Mouse (Mus musculus) kidney, embryonic 15.5 days (tissue): ENCODE measurements around the gene Dennd4b. TPM values are rescaled to one million over a fixed set of nuclear protein-coding genes. Genes with fewer than 3 reads are reported as not detected.
A peak's percentile ranks its signal among the peaks of the same experiment; 100 is the strongest.
"Not testable (repeated sequence)": the region's sequence is repeated elsewhere in the genome, so short reads cannot be mapped to it uniquely, and the experiment has no call there.

Source experiments
- ATAC-seq: fragments of 200-750 bp; cut with Nextera tagmentation; replicated peaks from 2 replicates; pipeline ENCODE4 v1.8.0; 2017; ENCODE audit warnings: moderate TSS enrichment; ENCODE audit not compliant: low FRiP score
- H3K27ac ChIP-seq: fragments of 300-500 bp; sonication (generic); 2 replicates; pipeline ENCODE4 v1.5.1; 2015; ENCODE audit warnings: mild to moderate bottlenecking, inconsistent platforms
- H3K27me3 ChIP-seq: fragments of 300-500 bp; sonication (generic); 2 replicates; pipeline ENCODE4 v1.6.1; 2015; ENCODE audit warnings: inconsistent platforms
- H3K36me3 ChIP-seq: fragments of 300-500 bp; sonication (generic); 2 replicates; pipeline ENCODE4 v1.6.1; 2015; ENCODE audit warnings: inconsistent platforms
- H3K4me1 ChIP-seq: fragments of 300-500 bp; sonication (generic); 2 replicates; pipeline ENCODE4 v1.6.1; 2015; ENCODE audit warnings: inconsistent platforms
- H3K4me2 ChIP-seq: fragments of 300-500 bp; sonication (generic); 2 replicates; pipeline ENCODE4 v1.6.1; 2015; ENCODE audit warnings: moderate library complexity, mild to moderate bottlenecking, inconsistent platforms
- H3K4me3 ChIP-seq: fragments of 300-500 bp; sonication (generic); replicated peaks from 2 replicates; pipeline ENCODE4 v1.5.1; 2015; ENCODE audit warnings: mild to moderate bottlenecking, inconsistent platforms
- H3K9ac ChIP-seq: fragments of 300-500 bp; sonication (generic); 2 replicates; pipeline ENCODE4 v1.6.1; 2015; ENCODE audit warnings: mild to moderate bottlenecking, inconsistent platforms
- H3K9me3 ChIP-seq: fragments of 300-500 bp; sonication (generic); replicated peaks from 2 replicates; pipeline ENCODE4 v1.6.1; 2016; ENCODE audit warnings: inconsistent platforms
- WGBS: fragments of 180-500 bp; shearing (Covaris S2); methylation state at CpG from one replicate; pipeline ENCODE4 v1.1.7; 2015; ENCODE audit warnings: mixed read lengths; 5-methylcytosine and 5-hydroxymethylcytosine counted together
- polyA plus RNA-seq: library from polyadenylated mRNA; unstranded; fragments of >200 nt; fragmentation: Nextera tagmentation; extraction: Ambion mirVana; gene quantifications from 2 replicates; pipeline ENCODE4 v1.2.1, GENCODE M21; 2015

Gene Dennd4b
- polyA plus RNA-seq, 1 experiment from 2014 or later, result 3.9 TPM

DNA sequence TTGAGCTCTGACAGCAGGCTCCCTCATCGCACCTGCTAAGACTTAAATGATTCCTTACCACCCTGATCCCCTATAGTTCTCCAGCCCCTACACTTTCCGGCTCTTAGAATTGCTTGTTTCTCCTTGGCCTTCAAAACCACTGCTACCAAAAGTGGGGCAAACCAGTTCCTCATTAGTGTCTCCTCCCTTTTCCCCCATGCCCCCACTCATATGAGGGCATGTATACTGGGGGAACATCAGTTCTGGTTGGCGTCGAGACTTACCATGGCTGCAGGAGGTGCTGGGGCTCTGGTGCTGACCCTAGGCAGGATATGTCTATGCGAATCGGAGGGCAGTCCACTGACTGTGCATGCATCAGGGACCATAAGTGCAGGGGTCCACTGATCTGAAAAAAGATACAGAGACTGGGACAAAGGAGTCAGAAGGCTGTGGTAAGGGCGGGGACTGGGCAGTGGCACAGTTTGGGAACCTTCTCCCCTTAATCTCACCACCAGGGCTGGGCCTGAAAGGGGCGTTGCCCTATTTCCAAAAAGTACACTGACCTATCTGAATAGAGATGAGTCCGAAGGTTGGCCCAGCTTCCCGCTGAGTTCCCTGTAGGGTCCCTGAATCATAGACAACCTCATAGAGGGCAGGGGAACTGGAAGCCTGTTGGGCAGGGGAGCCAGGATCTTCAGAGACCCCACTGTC is 23.2 kb upstream of the Dennd4b start:
- no peak for ATAC-seq
- 84% methylated on average over 10 of the region's 10 CpGs for WGBS
- H3K4me2 ChIP-seq, result no peak overlapping the region

GRCm38 (mm10) chr3:90242984-90243775 is 21.8 kb upstream of the Dennd4b start, which contains the start of gene Creb3l4:
Gene Creb3l4 (minus strand): TSS chr3:90243512.
- Histone ChIP-seq H3K27me3 (no peaks in the 10 kb centered on the region), H3K4me3 (peak within 1 kb of the TSS; percentile 46), H3K4me1 (peaks cover 21% of the 10 kb centered on the region), H3K9ac (peak within 1 kb of the TSS; percentile 30; the same call in 1 of the 2 replicates), H3K9me3 (no peaks in the 10 kb centered on the region), H3K4me2 (peak within 1 kb of the TSS; percentile 75), H3K27ac (peak within 1 kb of the TSS; percentile 63), H3K36me3 (no peaks in the 10 kb centered on the region)
- 2% methylated on average over 19 of the region's 19 CpGs for WGBS
- peak; percentile 66 for ATAC-seq

More for the DNA sequence above, 23.2 kb upstream of the Dennd4b start:
- no peak overlapping the region for H3K27ac ChIP-seq
- no peak overlapping the region for H3K4me3 ChIP-seq
- H3K9ac ChIP-seq, result no peak overlapping the region
- no peaks in the 10 kb centered on the region for H3K27me3 ChIP-seq
- H3K4me1 ChIP-seq, result peaks cover 17% of the 10 kb centered on the region
- peaks cover 4% of the 10 kb centered on the region; the same call in 1 of the 2 replicates for H3K36me3 ChIP-seq
- no peaks in the 10 kb centered on the region for H3K9me3 ChIP-seq

GRCm38 (mm10) chr3:90245406-90245805 is 19.6 kb upstream of the Dennd4b start:
- peaks cover 12% of the 10 kb centered on the region for H3K36me3 ChIP-seq
- no peaks in the 10 kb centered on the region for H3K9me3 ChIP-seq
- H3K4me2 ChIP-seq, result no peak overlapping the region
- H3K27me3 ChIP-seq, result no peaks in the 10 kb centered on the region
- ATAC-seq, result no peak
- no peak overlapping the region for H3K9ac ChIP-seq
- no peak overlapping the region for H3K4me3 ChIP-seq
- peaks cover 32% of the 10 kb centered on the region for H3K4me1 ChIP-seq
- H3K27ac ChIP-seq, result no peak overlapping the region
- WGBS, result 62% methylated on average over 2 of the region's 2 CpGs

DNA sequence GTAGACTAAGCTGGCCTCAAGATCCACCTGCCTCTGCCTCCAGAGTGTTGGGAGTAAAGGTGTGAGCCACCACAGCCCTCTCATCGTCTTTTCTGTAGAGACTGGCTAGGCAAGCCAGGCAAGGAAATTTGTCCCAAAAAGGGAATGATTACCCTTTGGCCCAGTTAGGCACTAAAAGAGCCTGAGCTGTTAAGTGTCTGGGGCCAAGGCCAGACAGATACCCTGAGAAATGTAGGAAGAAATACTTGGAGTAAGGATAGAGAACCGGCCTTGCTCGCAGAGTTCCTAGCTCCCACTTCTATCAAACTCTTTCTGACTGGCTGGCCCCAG is 17.4 kb upstream of the Dennd4b start:
- Histone ChIP-seq H3K9ac (peak overlapping the region; percentile 41), H3K36me3 (peaks cover 26% of the 10 kb centered on the region), H3K4me1 (peaks cover 37% of the 10 kb centered on the region), H3K4me3 (peak overlapping the region; percentile 74), H3K4me2 (peak overlapping the region; percentile 85), H3K27me3 (no peaks in the 10 kb centered on the region), H3K9me3 (no peaks in the 10 kb centered on the region), H3K27ac (peak overlapping the region; percentile 94)
- WGBS, result 0% methylated on average over 3 of the region's 3 CpGs
- no peak; the same call in 1 of the 2 replicates for ATAC-seq

DNA sequence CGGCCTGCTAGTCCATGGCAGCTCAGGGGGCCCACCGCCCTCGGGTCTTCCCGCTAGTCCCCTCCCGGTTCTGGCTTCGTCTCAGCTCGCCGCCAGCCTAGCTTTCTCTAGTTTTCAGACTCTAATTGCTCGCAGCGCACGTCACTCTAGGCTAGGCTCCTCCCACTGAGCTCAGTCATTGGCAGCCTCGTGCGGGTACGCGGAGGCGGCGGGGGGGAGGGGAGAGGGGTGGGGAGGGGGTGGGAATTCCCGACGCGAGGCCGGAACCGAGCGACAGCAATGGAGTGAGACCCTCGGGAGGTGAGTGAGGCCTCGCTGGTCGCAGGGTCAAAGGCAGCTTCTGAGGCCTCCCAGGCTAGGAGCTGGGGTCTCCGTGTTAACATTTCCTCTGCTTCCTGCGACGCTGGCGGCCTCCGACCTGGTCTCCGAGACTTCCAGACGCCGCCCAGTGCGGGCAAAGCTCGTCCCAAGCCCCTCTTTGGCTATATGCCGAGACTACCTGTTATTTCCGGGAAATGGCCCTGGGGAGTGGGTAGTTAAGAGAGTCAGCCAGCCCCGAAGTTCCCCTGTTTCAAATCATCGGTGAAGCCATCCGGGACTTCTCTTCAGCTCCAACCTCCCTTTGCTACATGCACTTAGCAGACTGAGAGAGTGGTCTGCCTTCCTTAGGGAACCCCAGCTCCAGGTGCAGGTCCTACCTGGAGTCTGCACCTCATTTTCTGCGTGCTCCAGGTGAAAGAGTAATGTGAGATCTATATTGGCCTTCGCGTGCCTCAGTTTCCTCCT is 16.8 kb upstream of the Dennd4b start, which contains the start of gene Slc39a1:
Slc39a1 (plus strand) TSS at position 213 of the 786 bp plus-strand sequence.
- no peaks in the 10 kb centered on the region for H3K27me3 ChIP-seq
- under 1% methylated on average over 44 of the region's 44 CpGs for WGBS
- H3K9me3 ChIP-seq, result no peaks in the 10 kb centered on the region
- H3K36me3 ChIP-seq, result peaks cover 26% of the 10 kb centered on the region
- peaks cover 31% of the 10 kb centered on the region for H3K4me1 ChIP-seq
- peak within 1 kb of the TSS; percentile 74 for H3K9ac ChIP-seq
- peak within 1 kb of the TSS; percentile 94 for H3K27ac ChIP-seq
- ATAC-seq, result peak; percentile 95
- H3K4me2 ChIP-seq, result peak within 1 kb of the TSS; percentile 85
- peak within 1 kb of the TSS; percentile 74 for H3K4me3 ChIP-seq

- Histone ChIP-seq H3K4me2 (peak overlapping the region; percentile 85), H3K27ac (peak overlapping the region; percentile 94), H3K27me3 (no peaks in the 10 kb centered on the region), H3K4me1 (peaks cover 25% of the 10 kb centered on the region), H3K9me3 (no peaks in the 10 kb centered on the region), H3K9ac (peak overlapping the region; percentile 74), H3K36me3 (peaks cover 26% of the 10 kb centered on the region), H3K4me3 (peak overlapping the region; percentile 74)
- WGBS, result 3% methylated on average over 10 of the region's 10 CpGs
- no peak for ATAC-seq
These were observed 16.3 kb upstream of the Dennd4b start for GRCm38 (mm10) chr3:90248746-90249100.

- Histone ChIP-seq H3K4me3 (no peak overlapping the region), H3K27me3 (no peaks in the 10 kb centered on the region), H3K9ac (no peak overlapping the region), H3K4me2 (no peak overlapping the region), H3K27ac (0 out of 2 replicates have a peak overlapping the region, but pooled peaks have one; percentile 41), H3K9me3 (no peaks in the 10 kb centered on the region), H3K36me3 (peaks cover 26% of the 10 kb centered on the region), H3K4me1 (peaks cover 32% of the 10 kb centered on the region)
- ATAC-seq, result no peak
- WGBS, result 66% methylated on average over 6 of the region's 6 CpGs
These were observed 14.2 kb upstream of the Dennd4b start for GRCm38 (mm10) chr3:90250791-90251190.

DNA sequence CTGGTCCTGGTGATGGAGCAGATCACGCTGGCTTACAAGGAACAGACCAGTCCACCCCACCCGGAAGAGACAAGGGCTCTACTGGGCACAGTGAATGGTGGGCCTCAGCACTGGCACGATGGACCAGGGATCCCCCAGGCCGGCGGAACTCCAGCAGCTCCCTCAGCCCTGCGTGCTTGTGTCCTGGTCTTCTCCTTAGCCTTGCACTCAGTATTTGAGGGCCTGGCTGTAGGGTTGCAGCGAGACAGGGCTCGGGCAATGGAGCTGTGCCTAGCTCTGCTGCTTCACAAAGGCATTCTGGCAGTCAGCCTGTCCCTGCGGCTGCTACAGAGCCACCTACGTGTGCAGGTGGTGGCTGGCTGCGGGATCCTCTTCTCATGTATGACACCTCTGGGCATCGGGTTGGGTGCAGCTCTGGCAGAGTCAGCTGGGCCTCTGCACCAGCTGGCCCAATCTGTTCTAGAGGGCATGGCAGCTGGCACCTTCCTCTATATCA is 13.2 kb upstream of the Dennd4b start:
- not testable (repeated sequence) for ATAC-seq, H3K27ac ChIP-seq
- 93% methylated on average over 10 of the region's 12 CpGs for WGBS

GRCm38 (mm10) chr3:90252659-90253058 is 12.3 kb upstream of the Dennd4b start:
- Histone ChIP-seq H3K4me1 (peaks cover 35% of the 10 kb centered on the region), H3K36me3 (peaks cover 35% of the 10 kb centered on the region)
- not testable (repeated sequence) for ATAC-seq, H3K4me3 ChIP-seq, H3K4me2 ChIP-seq, H3K9me3 ChIP-seq, H3K9ac ChIP-seq, H3K27ac ChIP-seq, H3K27me3 ChIP-seq
- WGBS, result 88% methylated on average over 2 of the region's 2 CpGs

More for the DNA sequence above, 13.2 kb upstream of the Dennd4b start:
- H3K4me3 ChIP-seq, H3K27me3 ChIP-seq, H3K9me3 ChIP-seq, H3K9ac ChIP-seq, H3K4me2 ChIP-seq: not testable (repeated sequence)
- Histone ChIP-seq H3K36me3 (peaks cover 27% of the 10 kb centered on the region), H3K4me1 (peaks cover 38% of the 10 kb centered on the region)

- H3K9me3 ChIP-seq, H3K27me3 ChIP-seq, H3K9ac ChIP-seq, H3K27ac ChIP-seq, H3K4me3 ChIP-seq: not testable (repeated sequence)
- 50% methylated on average over 1 of the region's 1 CpGs for WGBS
- peaks cover 40% of the 10 kb centered on the region for H3K36me3 ChIP-seq
- peaks cover 34% of the 10 kb centered on the region for H3K4me1 ChIP-seq
- peak; percentile 1; the same call in 1 of the 2 replicates for ATAC-seq
- peak overlapping the region; percentile 72; the same call in 1 of the 2 replicates for H3K4me2 ChIP-seq
These were observed 11.8 kb upstream of the Dennd4b start for GRCm38 (mm10) chr3:90253174-90253573.

DNA sequence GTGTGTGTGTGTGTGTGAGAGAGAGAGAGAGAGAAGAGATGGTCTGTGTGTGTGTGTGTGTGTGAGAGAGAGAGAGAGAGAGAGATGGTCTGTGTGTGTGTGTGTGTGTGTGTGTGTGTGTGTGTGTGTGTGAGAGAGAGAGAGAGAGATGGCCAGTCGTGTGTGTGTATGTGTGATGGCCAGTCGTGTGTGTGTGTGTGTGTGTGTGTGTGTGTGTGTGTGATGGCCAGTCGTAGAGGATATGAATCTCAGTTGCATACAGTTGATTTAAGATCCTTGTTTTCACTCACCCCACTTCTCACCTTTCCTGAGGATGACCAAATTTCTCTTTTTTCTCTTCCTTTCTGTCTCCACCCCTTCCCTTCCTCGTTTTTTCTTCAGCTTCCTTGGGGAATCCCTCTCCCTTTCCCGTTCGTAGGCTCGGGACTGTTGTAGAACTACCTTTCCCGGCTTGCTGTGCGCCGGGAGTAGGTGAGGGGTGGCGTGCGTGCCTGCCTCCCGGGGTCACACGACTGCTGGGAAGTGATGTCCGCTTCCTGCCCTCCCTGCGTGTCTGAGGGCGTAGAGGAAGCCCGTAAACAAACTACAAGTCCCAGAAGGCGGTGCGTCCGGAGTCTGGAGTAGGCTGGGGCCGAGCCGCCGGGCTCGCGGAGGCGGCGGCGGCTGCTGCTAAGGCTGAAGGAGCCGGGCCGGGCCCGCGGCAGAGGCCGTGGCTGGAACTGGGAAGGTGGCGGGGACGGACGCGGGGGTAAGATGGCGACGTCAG is 11.1 kb upstream of the Dennd4b start, which contains the start of gene Crtc2:
Crtc2 (plus strand) TSS at position 511 of the 766 bp plus-strand sequence.
- peak; percentile 99 for ATAC-seq
- WGBS, result under 1% methylated on average over 40 of the region's 40 CpGs

More for the DNA sequence above, 11.1 kb upstream of the Dennd4b start, which contains the start of gene Crtc2:
- Histone ChIP-seq H3K27ac (peak within 1 kb of the TSS; percentile 90), H3K27me3 (no peaks in the 10 kb centered on the region), H3K4me2 (peak within 1 kb of the TSS; percentile 72), H3K4me1 (peaks cover 32% of the 10 kb centered on the region), H3K9ac (peak within 1 kb of the TSS; percentile 82), H3K9me3 (no peaks in the 10 kb centered on the region), H3K4me3 (peak within 1 kb of the TSS; percentile 78), H3K36me3 (peaks cover 47% of the 10 kb centered on the region)
